25 mouse cellular contexts compared by ENCODE assay signal in the genomic region with DNA sequence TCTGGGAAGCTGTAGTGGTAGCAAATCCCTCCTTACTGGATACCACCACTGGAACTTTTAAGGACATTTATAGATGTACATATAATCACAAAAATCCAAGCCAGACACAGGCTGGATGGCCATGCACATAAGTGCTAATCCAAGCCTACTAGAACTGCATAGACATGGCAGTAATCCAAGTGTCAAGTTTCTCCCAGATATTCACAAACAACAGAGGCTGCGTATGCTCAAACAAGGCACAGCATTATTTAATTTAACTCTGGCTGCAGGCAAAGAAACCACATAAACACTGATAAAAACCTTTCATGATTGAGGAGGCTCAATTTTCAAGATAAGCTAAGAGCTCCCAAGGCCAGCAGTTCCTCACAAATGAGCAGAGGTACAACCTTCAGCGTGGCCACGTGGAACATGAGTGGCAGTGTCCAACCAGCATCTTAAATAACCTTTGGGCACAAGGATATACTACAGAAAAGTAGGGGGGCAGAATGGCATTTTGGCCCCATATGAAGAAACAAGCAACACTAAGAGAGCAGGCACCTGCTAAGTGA. TPM values are rescaled to one million over a fixed set of nuclear protein-coding genes. Genes with fewer than 3 reads are reported as not detected.
DNase-seq lines count a peak whose midpoint lies in the region; ATAC-seq and TF ChIP-seq lines count a peak whose summit lies in the region.
"Had no signal": no experiment of that assay in that cellular context is flagged by ENCODE, and none has a peak within 500 bp of the region (broad histone marks: within the 10 kb centered on the region; RNA-seq: fewer than 3 reads in every experiment).

No protein-coding gene starts in this region.

- H3K9ac ChIP-seq in heart, embryonic 16.5 days (ENCODE audit: low read length) = no peak overlapping the region
- no peak overlapping the region for H3K9ac ChIP-seq in lung, embryonic 14.5 days
- H3K9ac ChIP-seq in MEL (ENCODE audit: control insufficient read depth, low read depth, low read length, poor library complexity, severe bottlenecking) = no peak overlapping the region
- H3K9ac ChIP-seq: embryonic facial prominence, embryonic 15.5 days; hindbrain, embryonic 12.5 days had no signal

- peak in 1 of 2 experiments; percentile 50; a peak in 3 of 4 replicates for TF ChIP-seq EP300 in MEL (IDR thresholded peaks at IDR 0.05; ENCODE audit: low read depth in 1 of 2, low read length in 2 of 2)

- peaks cover 20% of the 10 kb centered on the region for H3K4me1 ChIP-seq in heart, embryonic 16.5 days (ENCODE audit: control insufficient read depth, insufficient read depth, low read length)
- H3K4me1 ChIP-seq in lung, embryonic 14.5 days (ENCODE audit: insufficient read depth) = peaks cover 7% of the 10 kb centered on the region
- peaks cover 5 to 15% of the 10 kb centered on the region in 2 experiments for H3K4me1 ChIP-seq in MEL (ENCODE audit: control insufficient read depth in 1 of 2, insufficient read depth in 2 of 2, low read length in 2 of 2)

- H3K9me3 ChIP-seq in heart, embryonic 16.5 days (replicated peaks; ENCODE audit: control insufficient read depth, low read length) = no peaks in the 10 kb centered on the region
- no peaks in the 10 kb centered on the region for H3K9me3 ChIP-seq in lung, embryonic 14.5 days (ENCODE audit: low read depth, low read length)
- H3K9me3 ChIP-seq in MEL (replicated peaks; ENCODE audit: insufficient read depth, low read length) = no peaks in the 10 kb centered on the region
- H3K9me3 ChIP-seq: embryonic facial prominence, embryonic 15.5 days; hindbrain, embryonic 12.5 days had no signal

- no peak for TF ChIP-seq CTCF in lung, embryonic 14.5 days (IDR thresholded peaks at IDR 0.05; ENCODE audit: low read depth)
- TF ChIP-seq CTCF in MEL (IDR thresholded peaks at IDR 0.05 in 2 of 3, conservative IDR thresholded peaks at IDR 0.05 in 1 of 3; ENCODE audit: control insufficient read depth in 1 of 3, insufficient read depth in 1 of 3, low read depth in 2 of 3, low read length in 3 of 3, poor library complexity in 1 of 3, severe bottlenecking in 1 of 3) = no peak

- no peak overlapping the region for H3K4me3 ChIP-seq in heart, embryonic 16.5 days (ENCODE audit: low read length)
- no peak overlapping the region for H3K4me3 ChIP-seq in lung, embryonic 14.5 days (ENCODE audit: low read depth, low read length)
- no peak overlapping the region for H3K4me3 ChIP-seq in MEL (ENCODE audit: control insufficient read depth in 1 of 2, insufficient read depth in 1 of 2, low read depth in 2 of 2, low read length in 2 of 2)
- H3K4me3 ChIP-seq: embryonic facial prominence, embryonic 15.5 days; hindbrain, embryonic 12.5 days; left cerebral cortex, adult 2 months had no signal

- peaks cover 32% of the 10 kb centered on the region for H3K36me3 ChIP-seq in heart, embryonic 16.5 days (ENCODE audit: control insufficient read depth, insufficient read depth)
- peaks cover 77% of the 10 kb centered on the region for H3K36me3 ChIP-seq in lung, embryonic 14.5 days (ENCODE audit: insufficient read depth)
- peaks cover 35 to 38% of the 10 kb centered on the region in 2 experiments for H3K36me3 ChIP-seq in MEL (ENCODE audit: control insufficient read depth in 1 of 2, insufficient read depth in 2 of 2, low read length in 2 of 2)

- H3K27me3 ChIP-seq in heart, embryonic 16.5 days (ENCODE audit: control insufficient read depth, insufficient read depth, low read length) = no peaks in the 10 kb centered on the region
- no peaks in the 10 kb centered on the region for H3K27me3 ChIP-seq in lung, embryonic 14.5 days (ENCODE audit: insufficient read depth, low read length)
- no peaks in the 10 kb centered on the region for H3K27me3 ChIP-seq in MEL (ENCODE audit: control insufficient read depth in 1 of 2, insufficient read depth in 2 of 2, low read length in 2 of 2)
- H3K27me3 ChIP-seq: embryonic facial prominence, embryonic 15.5 days; hindbrain, embryonic 12.5 days had no signal

- no peak for TF ChIP-seq POLR2A in MEL (IDR thresholded peaks at IDR 0.05; ENCODE audit: control insufficient read depth in 1 of 2, insufficient read depth in 1 of 2, low read depth in 1 of 2, low read length in 2 of 2, poor library complexity in 1 of 2)

- no peak for TF ChIP-seq RAD21 in MEL (IDR thresholded peaks at IDR 0.05; ENCODE audit: low read depth, low read length)

- H3K4me2 ChIP-seq in heart, embryonic 16.5 days (ENCODE audit: low read depth, low read length) = no peak overlapping the region
- H3K4me2 ChIP-seq in lung, embryonic 14.5 days = no peak overlapping the region
- H3K4me2 ChIP-seq: embryonic facial prominence, embryonic 15.5 days; hindbrain, embryonic 12.5 days had no signal

- peaks cover 56% of the 10 kb centered on the region for H3K79me2 ChIP-seq in MEL (ENCODE audit: control insufficient read depth, insufficient read depth, low read length, poor library complexity)

- WGBS in heart, embryonic 16.5 days = 46% methylated on average over 3 of the region's 3 CpGs
- WGBS in lung, embryonic 14.5 days = 52% methylated on average over 3 of the region's 3 CpGs

- H3K27ac ChIP-seq in heart, embryonic 16.5 days (ENCODE audit: low read length) = peak overlapping the region; percentile 34; the same call in 1 of the 2 replicates
- H3K27ac ChIP-seq in lung, embryonic 14.5 days (ENCODE audit: low read depth) = no peak overlapping the region
- no peak overlapping the region for H3K27ac ChIP-seq in MEL (ENCODE audit: control insufficient read depth, low read depth, low read length)
- H3K27ac ChIP-seq: embryonic facial prominence, embryonic 15.5 days; hindbrain, embryonic 12.5 days; left cerebral cortex, adult 2 months had no signal

- DNase-seq in adrenal gland, adult 8-10 months = peak; percentile 38
- DNase-seq in adrenal gland, postnatal 14 days = no peak
- DNase-seq in heart, adult 8-10 months (ENCODE audit: low spot score) = no peak
- peak; percentile 64 for DNase-seq in lung, embryonic 14.5 days
- DNase-seq in lung, postnatal 10 days = no peak
- peak; percentile 50 for DNase-seq in MEL (ENCODE audit: low read depth, low spot score)
- no peak for DNase-seq in cerebellum, postnatal 14 days
- DNase-seq: cerebellum, adult 9-11 months; kidney, adult 8-10 months; kidney, postnatal 25 days; retina, postnatal 1 day; right cerebral cortex, postnatal 4 days; thymus, postnatal 14 days had no signal

- ATAC-seq in heart, embryonic 16.5 days (replicated peaks; ENCODE audit: extremely low read depth, insufficient read depth, low FRiP score) = no peak
- no peak for ATAC-seq in lung, embryonic 14.5 days (ENCODE audit: insufficient read depth)
- ATAC-seq: CD4-positive, CD25-positive, alpha-beta regulatory T cell, adult 4 months had no signal

TF ChIP-seq in MEL, 35 proteins besides CTCF, POLR2A, EP300 and RAD21 (continues in another document):
- TF ChIP-seq MYC (IDR thresholded peaks at IDR 0.05; ENCODE audit: low read depth, low read length) (peak; percentile 85; the same call in 1 of the 2 replicates), GATA1 (IDR thresholded peaks at IDR 0.05; ENCODE audit: low read depth, low read length) (peak; percentile 67), USF1 (IDR thresholded peaks at IDR 0.05; ENCODE audit: low read depth, low read length) (peak; percentile 56; the same call in 1 of the 2 replicates), MAX (IDR thresholded peaks at IDR 0.05; ENCODE audit: low read length) (peak; percentile 76), MXI1 (IDR thresholded peaks at IDR 0.05; ENCODE audit: low read depth, low read length) (peak; percentile 94), ETS1 (IDR thresholded peaks at IDR 0.05; ENCODE audit: low read depth, low read length) (peak; percentile 65; the same call in 1 of the 2 replicates), RCOR1 (IDR thresholded peaks at IDR 0.05; ENCODE audit: low read depth, low read length) (peak; percentile 83), SIN3A (IDR thresholded peaks at IDR 0.05; ENCODE audit: low read length) (peak; percentile 79)

RNA-seq across cellular contexts. Expression of a gene that starts 4.8 kb away (rescaled TPM):
- 10 to 100 TPM; 46.5 to 59.6 (median 53.0) TPM for total RNA-seq in adrenal gland, adult 8-10 months (2022)
- total RNA-seq in adrenal gland, postnatal 14 days (2021) = 52.0 and 61.3 TPM in 2 replicates
- polyA plus RNA-seq in heart, embryonic 16.5 days (2015; fragmentation: Nextera tagmentation; extraction: Ambion mirVana) = 17.5 and 33.9 TPM in 2 replicates
- total RNA-seq in heart, adult 8-10 months (2022) = 10 to 100 TPM; 28.5 to 31.4 (median 30.5) TPM
- 69.2 and 70.1 TPM in 2 replicates for polyA plus RNA-seq in lung, embryonic 14.5 days (2014; fragmentation: Nextera tagmentation; extraction: Ambion mirVana)
- total RNA-seq in MEL (2012; rRNA removed) = 33.0 and 36.8 TPM in 2 replicates
- polyA plus RNA-seq in MEL (2012; ENCODE audit: insufficient read depth in 1 of 2, insufficient read length in 2 of 2, low read depth in 1 of 2, low replicate concordance in 2 of 2, missing spikeins in 1 of 2) = 10 to 100 TPM in 1 of 2 experiments, not detected in 1; 72.2 TPM

RNA-seq across cellular contexts. Expression of a gene that starts 12.9 kb away (rescaled TPM):
- total RNA-seq in adrenal gland, adult 8-10 months (2022) = not detected
- not detected in 2 replicates for total RNA-seq in adrenal gland, postnatal 14 days (2021)
- 0.09 and 0.27 TPM in 2 replicates for polyA plus RNA-seq in heart, embryonic 16.5 days (2015; fragmentation: Nextera tagmentation; extraction: Ambion mirVana)
- total RNA-seq in heart, adult 8-10 months (2022) = not detected
- 0.20 and 0.51 TPM in 2 replicates for polyA plus RNA-seq in lung, embryonic 14.5 days (2014; fragmentation: Nextera tagmentation; extraction: Ambion mirVana)
- total RNA-seq in MEL (2012; rRNA removed) = not detected in 2 replicates
- not detected for polyA plus RNA-seq in MEL (2012; ENCODE audit: insufficient read depth in 1 of 2, insufficient read length in 2 of 2, low read depth in 1 of 2, low replicate concordance in 2 of 2, missing spikeins in 1 of 2)
- total RNA-seq: gastrocnemius, adult 18-20 months; granulocyte monocyte progenitor cell, adult 5-6 weeks; megakaryocyte progenitor cell, adult 5-6 weeks; midbrain, postnatal 0 days; neutrophil, adult 5-6 weeks had no signal
- polyA plus RNA-seq: CD4-positive, CD25-positive, alpha-beta regulatory T cell, adult 4 months; embryonic facial prominence, embryonic 15.5 days; limb, embryonic 11.5 days; stomach, embryonic 16.5 days had no signal

RNA-seq across cellular contexts. Expression of a gene that starts 38.5 kb away (rescaled TPM):
- total RNA-seq in adrenal gland, adult 8-10 months (2022) = 1 to 10 TPM; 6.3 to 8.5 (median 6.8) TPM
- 5.2 and 6.6 TPM in 2 replicates for total RNA-seq in adrenal gland, postnatal 14 days (2021)
- polyA plus RNA-seq in heart, embryonic 16.5 days (2015; fragmentation: Nextera tagmentation; extraction: Ambion mirVana) = 41.0 TPM in 2 replicates
- total RNA-seq in heart, adult 8-10 months (2022) = 10 to 100 TPM in 1 of 4 experiments, 1 to 10 TPM in 3; 6.6 to 12.0 (median 6.7) TPM
- 123 and 138 TPM in 2 replicates for polyA plus RNA-seq in lung, embryonic 14.5 days (2014; fragmentation: Nextera tagmentation; extraction: Ambion mirVana)
- not detected in 2 replicates for total RNA-seq in MEL (2012; rRNA removed)
- not detected for polyA plus RNA-seq in MEL (2012; ENCODE audit: insufficient read depth in 1 of 2, insufficient read length in 2 of 2, low read depth in 1 of 2, low replicate concordance in 2 of 2, missing spikeins in 1 of 2)
- total RNA-seq: granulocyte monocyte progenitor cell, adult 5-6 weeks; megakaryocyte progenitor cell, adult 5-6 weeks; neutrophil, adult 5-6 weeks had no signal
- polyA plus RNA-seq: CD4-positive, CD25-positive, alpha-beta regulatory T cell, adult 4 months had no signal

RNA-seq across cellular contexts. Expression of a gene that starts 51.1 kb away (rescaled TPM):
- 10 to 100 TPM; 50.9 to 76.4 (median 62.9) TPM for total RNA-seq in adrenal gland, adult 8-10 months (2022)
- 47.9 and 54.8 TPM in 2 replicates for total RNA-seq in adrenal gland, postnatal 14 days (2021)
- polyA plus RNA-seq in heart, embryonic 16.5 days (2015; fragmentation: Nextera tagmentation; extraction: Ambion mirVana) = 76.1 and 86.1 TPM in 2 replicates
- 10 to 100 TPM; 28.1 to 35.6 (median 33.2) TPM for total RNA-seq in heart, adult 8-10 months (2022)
- polyA plus RNA-seq in lung, embryonic 14.5 days (2014; fragmentation: Nextera tagmentation; extraction: Ambion mirVana) = 78.2 and 79.1 TPM in 2 replicates
- 39.3 and 50.5 TPM in 2 replicates for total RNA-seq in MEL (2012; rRNA removed)
- 10 to 100 TPM in 1 of 2 experiments, not detected in 1; 57.1 TPM for polyA plus RNA-seq in MEL (2012; ENCODE audit: insufficient read depth in 1 of 2, insufficient read length in 2 of 2, low read depth in 1 of 2, low replicate concordance in 2 of 2, missing spikeins in 1 of 2)

Comparison
In these comparisons a context has a peak if more than half of its experiments do, and no peak if none do; other contexts are left out.
1. DNase-seq: peak in adrenal gland, adult 8-10 months (single experiment), lung, embryonic 14.5 days (single experiment) and MEL (single experiment); none in adrenal gland, postnatal 14 days (single experiment), heart, adult 8-10 months (single experiment), lung, postnatal 10 days (single experiment) and cerebellum, postnatal 14 days (0 of 2).